Mouse (Mus musculus): ENCODE data around the gene Rps15. TPM values are rescaled to one million over a fixed set of nuclear protein-coding genes. Genes with fewer than 3 reads are reported as not detected.

Rps15 gene
- polyA plus RNA-seq, 1 experiment from 2014 or later = 908 TPM

DNA sequence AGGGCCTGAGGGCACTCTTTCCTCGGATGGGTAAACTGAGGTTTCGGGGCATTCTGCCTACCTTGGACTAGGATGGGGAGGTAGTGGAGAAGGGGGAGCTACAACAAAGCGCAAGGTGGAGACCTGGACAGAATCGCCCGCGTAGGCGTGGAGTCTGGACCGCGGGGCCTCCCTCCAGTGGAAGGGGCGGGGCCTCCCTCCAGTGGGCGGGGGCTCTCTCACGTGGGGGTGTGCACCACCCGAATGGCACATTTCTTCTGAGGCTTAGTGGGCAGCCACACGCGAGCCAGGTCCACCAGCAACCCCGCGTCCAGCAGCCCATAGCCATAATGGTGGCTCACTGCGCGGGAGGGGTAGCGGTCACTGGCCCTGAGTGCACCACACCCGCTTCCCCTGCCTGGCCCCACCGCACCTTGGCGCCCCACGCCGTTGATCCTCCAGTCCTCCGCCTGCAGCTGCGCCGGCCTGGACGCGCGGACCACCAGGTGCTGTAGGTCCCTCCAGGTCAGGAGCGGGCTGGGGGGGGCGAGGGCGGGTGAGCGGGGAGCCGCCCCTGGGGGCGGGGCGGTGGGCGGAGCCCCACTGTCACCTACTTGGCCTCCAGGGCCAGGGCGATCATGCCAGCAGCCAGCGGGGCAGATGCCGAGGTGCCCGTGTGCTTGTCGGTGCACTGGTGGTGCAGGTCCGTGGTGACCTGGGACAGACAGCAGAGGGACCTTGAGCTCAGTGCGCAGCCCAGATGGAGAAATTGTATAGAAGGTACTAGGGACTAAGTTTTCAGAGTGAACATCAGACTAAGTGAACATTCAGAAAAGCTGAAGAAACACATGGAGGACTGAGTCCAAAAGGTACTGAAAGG, 31.2 kb downstream of the Rps15 start:
- peak; percentile 41; the same call in 1 of the 2 replicates for ATAC-seq (ENCODE audit: low FRiP score, low read depth)
- WGBS = under 1% methylated on average over 46 of the region's 46 CpGs
- Histone ChIP-seq H3K4me3 (peak overlapping the region; percentile 65), H3K27ac (no peak overlapping the region), H3K36me3 (peaks cover 7% of the 10 kb centered on the region), H3K4me1 (peaks cover 39% of the 10 kb centered on the region), H3K9ac (peak overlapping the region; percentile 71), H3K4me2 (replicated peaks) (peak overlapping the region; percentile 97), H3K9me3 (no peaks in the 10 kb centered on the region), H3K27me3 (peaks cover 11% of the 10 kb centered on the region)

DNA sequence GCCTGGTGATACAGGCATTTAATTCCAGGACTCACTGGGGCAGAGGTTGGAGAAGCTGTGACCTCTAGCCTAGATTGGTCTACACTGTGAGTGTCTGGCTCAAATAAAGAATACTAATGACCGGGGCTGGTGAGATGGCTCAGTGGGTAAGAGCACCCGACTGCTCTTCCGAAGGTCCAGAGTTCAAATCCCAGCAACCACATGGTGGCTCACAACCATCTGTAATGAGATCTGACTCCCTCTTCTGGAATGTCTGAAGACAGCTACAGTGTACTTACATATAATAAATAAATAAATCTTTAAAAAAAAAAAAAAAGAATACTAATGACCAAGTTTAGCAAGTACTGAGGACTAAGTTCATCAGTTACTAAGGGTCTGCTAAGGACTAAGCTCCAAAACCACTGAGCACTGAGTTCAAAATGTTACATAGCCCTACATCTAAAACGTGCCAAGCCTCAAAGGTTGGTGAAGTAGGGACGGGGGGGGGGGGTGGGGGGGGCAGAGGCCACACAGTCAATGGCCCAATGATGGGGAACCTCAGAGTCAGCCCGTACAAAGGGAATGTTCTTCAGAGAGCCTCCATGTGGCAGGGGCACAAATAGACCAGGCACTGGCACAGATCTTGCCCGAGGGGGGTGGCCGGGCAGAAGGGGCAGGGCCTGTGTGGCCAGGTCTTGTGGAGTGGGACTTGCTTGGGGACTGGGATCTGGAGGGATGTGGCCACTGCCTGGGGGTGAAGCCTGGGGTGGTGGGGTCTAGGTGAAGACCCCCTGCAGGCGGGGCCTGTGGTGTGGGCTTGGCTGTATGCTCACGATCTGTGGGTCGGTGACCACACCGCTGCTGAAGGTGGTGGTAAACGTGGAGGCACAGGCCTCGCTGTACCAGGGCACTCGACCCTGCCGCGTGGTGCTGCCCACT, 32.1 kb downstream of the Rps15 start:
- 79% methylated on average over 17 of the region's 17 CpGs for WGBS
- Histone ChIP-seq H3K9ac (no peak overlapping the region), H3K27ac (no peak overlapping the region), H3K4me2 (replicated peaks) (peak overlapping the region; percentile 97), H3K27me3 (peaks cover 11% of the 10 kb centered on the region), H3K4me3 (no peak overlapping the region; the same call in 1 of the 2 replicates), H3K4me1 (peaks cover 34% of the 10 kb centered on the region), H3K36me3 (no peaks in the 10 kb centered on the region), H3K9me3 (no peaks in the 10 kb centered on the region)
- ATAC-seq (ENCODE audit: low FRiP score, low read depth) = no peak

DNA sequence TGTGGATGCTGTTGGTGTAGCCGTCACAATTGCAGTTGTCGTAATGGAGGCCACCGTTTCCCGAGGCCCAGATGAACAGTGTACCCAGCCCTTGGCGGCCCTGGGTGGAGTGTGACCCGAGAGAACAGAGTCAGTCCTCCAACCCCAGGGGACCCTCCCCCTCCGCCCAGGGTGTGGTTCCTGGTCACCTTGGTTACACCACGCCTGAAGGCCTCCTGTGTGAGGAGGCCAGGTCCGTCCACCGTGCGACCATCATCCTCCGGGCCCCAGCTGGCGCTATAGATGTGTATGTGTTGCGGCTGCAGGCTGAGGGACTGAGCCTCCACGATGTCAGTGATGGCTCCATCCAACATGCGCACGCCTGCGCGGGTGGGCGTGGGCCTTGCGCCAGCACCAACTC, 32.8 kb downstream of the Rps15 start:
- peaks cover 30% of the 10 kb centered on the region for H3K4me1 ChIP-seq
- WGBS = 82% methylated on average over 21 of the region's 21 CpGs
- no peak overlapping the region for H3K4me2 ChIP-seq (replicated peaks)
- no peak overlapping the region for H3K9ac ChIP-seq
- H3K27me3 ChIP-seq = peaks cover 11% of the 10 kb centered on the region
- H3K36me3 ChIP-seq = no peaks in the 10 kb centered on the region
- no peak overlapping the region for H3K4me3 ChIP-seq
- no peak for ATAC-seq (ENCODE audit: low FRiP score, low read depth)
- H3K9me3 ChIP-seq = no peaks in the 10 kb centered on the region
- no peak overlapping the region for H3K27ac ChIP-seq

DNA sequence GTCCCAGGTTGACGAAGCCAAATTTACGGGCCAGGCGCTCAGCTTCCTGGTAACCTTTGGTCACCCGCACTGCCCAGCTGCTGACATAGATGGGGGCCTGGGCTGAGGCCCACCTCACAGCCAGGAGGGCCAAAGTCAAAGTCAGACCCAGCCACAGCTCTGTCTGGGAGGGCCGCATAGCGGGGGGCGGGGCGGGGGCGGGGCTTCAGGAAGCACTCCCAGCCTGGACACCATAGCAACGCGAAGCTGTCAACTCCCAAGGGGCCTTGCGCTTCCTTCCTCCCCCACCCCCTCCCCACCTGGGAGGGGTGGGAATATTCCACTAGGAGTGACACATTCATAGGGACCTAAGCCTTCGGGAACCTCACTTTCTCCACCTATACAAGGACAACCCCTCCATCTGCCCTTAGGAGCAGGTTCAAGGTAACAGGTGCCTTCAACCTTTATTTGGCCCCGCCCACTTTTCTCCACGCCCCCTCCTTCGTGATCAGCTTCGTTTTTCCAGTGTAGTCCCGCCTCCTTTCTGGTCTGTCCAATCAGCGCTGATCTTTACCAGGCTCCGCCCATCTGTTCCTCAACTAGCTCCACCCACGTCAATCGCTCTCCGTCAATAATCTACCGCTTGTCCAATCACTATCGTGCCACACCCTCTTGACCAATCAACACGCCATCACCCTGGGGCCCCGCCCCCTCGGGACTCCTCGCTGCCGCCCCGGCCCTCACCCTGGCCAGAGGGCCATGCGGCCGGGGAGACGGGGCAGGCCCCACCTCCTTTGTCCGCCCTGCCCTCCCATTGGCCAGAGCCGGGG, 37.2 kb downstream of the Rps15 start, which contains the start of the genes Pcsk4 and Reep6:
Pcsk4 (minus strand) TSS at position 226 of the 809 bp plus-strand sequence.
Reep6 (plus strand) TSS at position 681 of the 809 bp plus-strand sequence.
- H3K27me3 ChIP-seq = peaks cover 43% of the 10 kb centered on the region
- peak; percentile 92 for ATAC-seq (ENCODE audit: low FRiP score, low read depth)
- WGBS = 4% methylated on average over 36 of the region's 36 CpGs

DNA sequence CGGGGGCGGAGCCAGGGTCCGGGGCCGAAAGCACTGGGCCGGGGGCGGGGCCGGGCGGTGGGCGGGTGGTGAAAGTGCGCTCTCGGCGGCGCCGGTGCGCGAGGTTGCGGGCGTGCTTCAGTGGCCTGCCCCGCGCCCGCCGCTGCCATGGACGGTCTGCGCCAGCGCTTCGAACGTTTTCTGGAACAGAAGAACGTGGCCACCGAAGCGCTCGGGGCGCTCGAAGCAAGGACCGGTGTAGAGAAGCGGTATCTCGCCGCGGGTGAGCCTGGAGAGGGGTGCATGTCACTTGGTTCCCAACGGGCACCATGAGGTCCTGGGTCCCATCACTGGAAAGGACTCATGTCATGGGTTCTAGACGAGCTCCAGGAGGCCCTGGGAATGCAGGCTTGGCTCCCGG, 37.8 kb downstream of the Rps15 start:
- Histone ChIP-seq H3K9me3 (no peaks in the 10 kb centered on the region), H3K36me3 (no peaks in the 10 kb centered on the region), H3K27ac (no peak overlapping the region), H3K27me3 (peaks cover 43% of the 10 kb centered on the region), H3K4me2 (replicated peaks) (peak overlapping the region; percentile 91), H3K4me3 (peak overlapping the region; percentile 52), H3K4me1 (peaks cover 15% of the 10 kb centered on the region), H3K9ac (peak overlapping the region; percentile 66)
- no peak for ATAC-seq (ENCODE audit: low FRiP score, low read depth)
- under 1% methylated on average over 40 of the region's 41 CpGs for WGBS

More for the DNA sequence above, 37.2 kb downstream of the Rps15 start, which contains the start of the genes Pcsk4 and Reep6:
- peaks cover 15% of the 10 kb centered on the region for H3K4me1 ChIP-seq
- H3K4me2 ChIP-seq (replicated peaks) = peak within 1 kb of the TSS; percentile 91
- H3K9me3 ChIP-seq = no peaks in the 10 kb centered on the region
- no peaks in the 10 kb centered on the region for H3K36me3 ChIP-seq
- peak within 1 kb of the TSS; percentile 66 for H3K9ac ChIP-seq
- H3K27ac ChIP-seq = no peak within 1 kb of the TSS
- peak within 1 kb of the TSS; percentile 52 for H3K4me3 ChIP-seq

DNA sequence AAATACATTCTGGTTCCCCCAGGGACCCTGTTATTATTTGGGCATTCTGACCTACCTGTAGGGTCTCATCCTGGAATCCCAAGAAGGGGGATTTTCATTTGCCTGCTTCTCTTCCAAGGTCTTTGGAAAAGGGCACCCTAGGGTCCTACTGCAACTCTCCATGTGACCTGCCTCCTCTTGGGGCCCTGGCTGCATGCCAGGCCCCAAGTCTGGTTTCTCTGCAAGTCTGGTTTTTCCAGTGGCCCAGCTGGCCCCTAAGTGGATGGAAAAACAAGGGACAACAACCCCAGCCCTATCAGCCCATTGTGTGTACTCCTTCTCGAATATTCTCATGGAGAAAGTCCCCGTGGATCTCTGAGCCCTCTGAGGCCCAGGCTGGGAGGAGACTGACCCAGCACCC, 38.6 kb downstream of the Rps15 start:
- 67% methylated on average over 2 of the region's 2 CpGs for WGBS
- Histone ChIP-seq H3K36me3 (no peaks in the 10 kb centered on the region), H3K4me3 (0 out of 2 replicates have a peak overlapping the region, but pooled peaks have one; percentile 52), H3K27me3 (peaks cover 43% of the 10 kb centered on the region), H3K9ac (no peak overlapping the region; the same call in 1 of the 2 replicates), H3K4me2 (replicated peaks) (peak overlapping the region; percentile 91), H3K4me1 (peaks cover 15% of the 10 kb centered on the region), H3K9me3 (no peaks in the 10 kb centered on the region), H3K27ac (no peak overlapping the region)
- no peak for ATAC-seq (ENCODE audit: low FRiP score, low read depth)

DNA sequence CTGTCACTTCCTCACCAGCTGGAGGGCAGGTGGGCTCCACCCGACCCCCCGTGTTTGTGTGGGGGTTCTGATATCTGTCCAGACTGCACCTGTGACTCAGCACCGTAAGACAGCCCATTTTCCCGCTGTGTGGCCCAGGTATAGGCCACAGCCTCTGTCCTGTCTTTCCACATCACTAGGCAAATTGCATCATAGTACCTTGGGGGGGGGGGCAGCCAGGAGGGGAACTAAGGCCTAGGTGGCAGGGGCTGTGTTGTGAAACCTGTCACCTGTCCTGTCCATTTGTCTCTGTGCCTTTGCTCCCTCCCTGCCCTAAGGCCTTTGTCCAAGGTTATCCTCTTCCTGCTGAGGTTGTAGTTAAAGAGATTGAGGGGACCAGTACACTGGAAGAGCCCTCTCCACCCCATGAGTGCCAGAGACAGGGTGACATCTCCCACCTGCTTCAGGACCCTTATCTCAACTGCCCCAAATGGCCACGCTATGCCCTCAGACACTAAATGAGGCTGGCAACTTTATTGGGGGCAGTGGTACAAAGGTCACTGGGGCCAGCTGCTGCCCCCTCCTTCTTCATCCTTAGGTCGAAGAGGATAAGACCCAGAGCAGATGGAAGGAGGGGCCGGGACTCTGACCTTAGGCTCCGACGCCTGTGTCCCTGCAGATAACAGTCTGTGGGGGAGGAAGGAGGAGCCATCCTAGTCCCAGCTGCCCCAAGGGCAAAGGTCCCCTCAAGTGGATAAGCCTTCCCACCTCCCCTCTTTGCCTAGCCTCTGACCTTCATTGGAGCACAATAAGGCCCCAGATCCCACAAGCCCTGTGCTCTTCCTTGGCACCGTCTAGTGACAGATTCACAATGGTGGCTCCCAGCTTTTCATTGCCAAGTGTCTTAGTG, 39.6 kb downstream of the Rps15 start:
- H3K4me2 ChIP-seq (replicated peaks) = no peak overlapping the region
- WGBS = 55% methylated on average over 10 of the region's 10 CpGs
- no peak overlapping the region for H3K27ac ChIP-seq
- H3K4me1 ChIP-seq = peaks cover 15% of the 10 kb centered on the region
- H3K9ac ChIP-seq = no peak overlapping the region
- H3K4me3 ChIP-seq = no peak overlapping the region
- H3K9me3 ChIP-seq = no peaks in the 10 kb centered on the region
- peaks cover 40% of the 10 kb centered on the region for H3K27me3 ChIP-seq
- no peak for ATAC-seq (ENCODE audit: low FRiP score, low read depth)
- no peaks in the 10 kb centered on the region for H3K36me3 ChIP-seq

DNA sequence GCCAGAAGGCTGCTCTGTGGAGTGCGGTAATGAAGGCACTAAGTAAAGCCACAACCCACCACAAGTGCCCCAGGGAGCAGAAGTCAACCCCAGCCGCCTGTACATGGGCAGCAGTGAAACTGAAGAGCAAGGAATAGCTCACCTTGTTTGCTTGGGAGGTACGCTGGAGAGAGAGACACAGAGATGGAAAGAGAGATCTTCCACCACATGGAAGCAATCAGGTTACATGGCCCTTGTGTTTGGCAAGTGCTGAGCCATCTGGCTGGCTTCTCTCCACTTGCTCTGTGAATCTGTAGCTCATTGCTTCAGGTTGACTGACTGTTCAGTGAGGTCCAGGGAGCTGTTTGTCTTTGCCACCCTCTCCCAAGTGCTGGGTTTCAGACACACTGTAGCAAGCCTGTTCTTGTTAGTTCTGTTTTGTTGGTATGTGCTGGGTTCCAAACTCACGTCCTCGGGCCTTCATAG, 40.3 kb downstream of the Rps15 start:
- Histone ChIP-seq H3K4me3 (no peak overlapping the region), H3K27me3 (peaks cover 35% of the 10 kb centered on the region), H3K4me1 (peaks cover 15% of the 10 kb centered on the region), H3K27ac (no peak overlapping the region), H3K36me3 (no peaks in the 10 kb centered on the region), H3K9ac (no peak overlapping the region), H3K9me3 (no peaks in the 10 kb centered on the region), H3K4me2 (replicated peaks) (no peak overlapping the region)
- ATAC-seq (ENCODE audit: low FRiP score, low read depth) = no peak
- WGBS = 76% methylated on average over 5 of the region's 5 CpGs

DNA sequence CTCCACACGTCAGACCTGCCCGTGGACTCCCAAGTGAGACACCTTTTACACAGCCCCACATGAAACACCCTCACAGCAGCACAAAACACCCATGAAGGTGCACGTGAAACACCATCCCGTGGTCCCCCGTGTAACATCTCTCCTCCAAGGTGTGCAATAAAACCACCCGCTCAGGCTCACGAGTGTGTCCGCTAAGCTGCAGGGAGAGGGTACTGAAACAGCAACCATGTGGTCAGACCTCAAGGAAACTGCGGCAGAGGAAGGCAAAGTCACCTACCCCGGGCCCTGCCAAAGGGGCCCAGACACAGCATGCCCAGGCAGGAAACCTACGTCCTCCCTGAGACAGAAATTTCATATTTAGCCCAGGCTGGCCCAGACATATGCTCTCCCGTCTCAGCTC, 44.0 kb downstream of the Rps15 start:
- no peaks in the 10 kb centered on the region for H3K9me3 ChIP-seq
- H3K9ac ChIP-seq = no peak overlapping the region
- 84% methylated on average over 12 of the region's 12 CpGs for WGBS
- H3K4me3 ChIP-seq = no peak overlapping the region
- no peak overlapping the region for H3K4me2 ChIP-seq (replicated peaks)
- peaks cover 3% of the 10 kb centered on the region; the same call in 1 of the 2 replicates for H3K4me1 ChIP-seq
- no peak overlapping the region for H3K27ac ChIP-seq
- no peak for ATAC-seq (ENCODE audit: low FRiP score, low read depth)
- H3K27me3 ChIP-seq = peaks cover 44% of the 10 kb centered on the region
- no peaks in the 10 kb centered on the region for H3K36me3 ChIP-seq

DNA sequence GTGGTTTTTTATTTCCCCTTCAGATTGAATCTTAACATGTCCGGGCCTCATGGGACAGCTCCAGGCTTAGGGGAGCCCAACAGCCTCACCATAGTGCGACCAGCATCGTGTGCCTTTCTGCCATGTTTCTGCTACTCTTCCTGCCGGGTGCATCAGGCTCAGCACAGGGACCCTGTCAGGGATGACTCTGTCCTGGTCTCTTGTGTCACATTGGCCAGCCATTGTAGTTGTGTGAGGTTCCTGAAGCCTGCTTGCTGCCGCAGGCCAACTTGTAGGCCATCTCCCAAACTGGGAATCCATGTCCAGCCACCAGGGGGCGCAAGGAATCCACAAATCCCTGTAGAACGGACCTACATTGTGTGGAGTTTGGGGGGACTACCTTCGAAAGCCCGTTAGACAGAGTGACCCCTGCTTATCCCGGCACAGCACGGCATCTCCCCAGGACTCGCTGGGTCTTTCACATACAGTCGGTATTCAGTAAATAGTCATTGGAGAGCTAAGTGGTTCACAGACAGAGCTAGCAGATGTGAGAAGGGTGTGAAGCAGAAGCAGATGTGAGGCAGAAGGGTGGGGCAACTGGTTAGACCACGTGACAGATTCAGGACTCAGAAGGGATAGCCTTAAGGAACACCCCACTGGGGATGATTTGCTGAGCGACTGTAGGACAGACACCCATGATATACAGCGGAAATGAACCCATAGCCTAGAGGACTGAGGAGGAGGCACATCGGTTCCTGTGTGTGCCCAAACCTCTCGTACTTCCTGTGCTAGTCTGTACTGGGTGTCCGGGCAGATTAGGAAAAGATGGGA, 47.9 kb downstream of the Rps15 start:
- peak; percentile 20; the same call in 1 of the 2 replicates for ATAC-seq (ENCODE audit: low FRiP score, low read depth)
- Histone ChIP-seq H3K9ac (peak overlapping the region; percentile 25; the same call in 1 of the 2 replicates), H3K4me3 (peak overlapping the region; percentile 12; the same call in 1 of the 2 replicates), H3K4me2 (replicated peaks) (peak overlapping the region; percentile 50), H3K4me1 (peaks cover 32% of the 10 kb centered on the region), H3K27ac (no peak overlapping the region), H3K36me3 (no peaks in the 10 kb centered on the region), H3K27me3 (peaks cover 63% of the 10 kb centered on the region), H3K9me3 (no peaks in the 10 kb centered on the region)
- 23% methylated on average over 19 of the region's 19 CpGs for WGBS
